Mouse (Mus musculus) kidney, adult 2 months (tissue): ENCODE results near the gene Brat1.

Experiments used
- CTCF ChIP-seq: fragments of 200-500 bp; conservative IDR thresholded peaks from 2 replicates; pipeline ENCODE4 v1.5.1; 2011; ENCODE audit warnings: low read depth, mild to moderate bottlenecking, control low read depth, low read length, moderate library complexity, mixed read lengths; ENCODE audit not compliant: insufficient read depth, insufficient read length
- POLR2A ChIP-seq: fragments of 200-500 bp; IDR thresholded peaks from one replicate; pipeline ENCODE4 v1.6.1; 2011; ENCODE audit warnings: low read depth, low read length, control low read depth

- TF ChIP-seq POLR2A (no peak), CTCF (0 out of 2 replicates have a peak, but pooled peaks have one; percentile 10)
Observed at GRCm38 (mm10) chr5:140741877-140742276, 37.1 kb downstream of the Brat1 start.
